Mouse (Mus musculus): ENCODE measurements around the gene Dysf. TPM values are rescaled to one million over a fixed set of nuclear protein-coding genes. Genes with fewer than 3 reads are reported as not detected.

The Dysf gene
- polyA plus RNA-seq, 1 experiment from 2014 or later, result 5.7 TPM

GRCm38 (mm10) chr6:84094536-84094935 is 86.1 kb downstream of the Dysf start:
- Histone ChIP-seq H3K9me3 (ENCODE audit: control insufficient read depth, low read length) (no peaks in the 10 kb centered on the region), H3K27me3 (replicated peaks; ENCODE audit: control insufficient read depth, insufficient read depth, low read length) (no peaks in the 10 kb centered on the region), H3K27ac (ENCODE audit: low read length) (no peak overlapping the region), H3K4me1 (ENCODE audit: control insufficient read depth, insufficient read depth, low read length) (no peaks in the 10 kb centered on the region), H3K9ac (ENCODE audit: low read depth, low read length) (no peak overlapping the region), H3K4me2 (ENCODE audit: low read depth, low read length) (no peak overlapping the region), H3K4me3 (ENCODE audit: low read length) (no peak overlapping the region), H3K36me3 (ENCODE audit: control insufficient read depth, insufficient read depth, low read length) (no peaks in the 10 kb centered on the region)
- 89% methylated on average over 9 of the region's 9 CpGs for WGBS
- ATAC-seq, result no peak

GRCm38 (mm10) chr6:84094998-84095397 is 86.6 kb downstream of the Dysf start:
- 26% methylated on average over 7 of the region's 7 CpGs for WGBS
- ATAC-seq, result no peak
- Histone ChIP-seq H3K27me3 (replicated peaks; ENCODE audit: control insufficient read depth, insufficient read depth, low read length) (no peaks in the 10 kb centered on the region), H3K27ac (ENCODE audit: low read length) (no peak overlapping the region), H3K9me3 (ENCODE audit: control insufficient read depth, low read length) (no peaks in the 10 kb centered on the region), H3K36me3 (ENCODE audit: control insufficient read depth, insufficient read depth, low read length) (no peaks in the 10 kb centered on the region), H3K9ac (ENCODE audit: low read depth, low read length) (no peak overlapping the region), H3K4me3 (ENCODE audit: low read length) (no peak overlapping the region), H3K4me1 (ENCODE audit: control insufficient read depth, insufficient read depth, low read length) (no peaks in the 10 kb centered on the region), H3K4me2 (ENCODE audit: low read depth, low read length) (no peak overlapping the region)

GRCm38 (mm10) chr6:84095882-84096281 is 87.5 kb downstream of the Dysf start:
- WGBS, result 17% methylated on average over 7 of the region's 7 CpGs
- H3K9me3 ChIP-seq (ENCODE audit: control insufficient read depth, low read length), result no peaks in the 10 kb centered on the region
- H3K4me3 ChIP-seq (ENCODE audit: low read length), result no peak overlapping the region
- H3K27me3 ChIP-seq (replicated peaks; ENCODE audit: control insufficient read depth, insufficient read depth, low read length), result no peaks in the 10 kb centered on the region; the same call in 1 of the 2 replicates
- H3K36me3 ChIP-seq (ENCODE audit: control insufficient read depth, insufficient read depth, low read length), result no peaks in the 10 kb centered on the region
- peak; percentile 41; the same call in 1 of the 2 replicates for ATAC-seq
- H3K4me2 ChIP-seq (ENCODE audit: low read depth, low read length), result no peak overlapping the region
- H3K9ac ChIP-seq (ENCODE audit: low read depth, low read length), result no peak overlapping the region
- H3K27ac ChIP-seq (ENCODE audit: low read length), result no peak overlapping the region
- H3K4me1 ChIP-seq (ENCODE audit: control insufficient read depth, insufficient read depth, low read length), result no peaks in the 10 kb centered on the region

- WGBS, result 34% methylated on average over 15 of the region's 15 CpGs
- no peak for ATAC-seq
- Histone ChIP-seq H3K9me3 (ENCODE audit: control insufficient read depth, low read length) (no peaks in the 10 kb centered on the region), H3K36me3 (ENCODE audit: control insufficient read depth, insufficient read depth, low read length) (no peaks in the 10 kb centered on the region), H3K4me2 (ENCODE audit: low read depth, low read length) (peak overlapping the region; percentile 22; the same call in 1 of the 2 replicates), H3K27me3 (replicated peaks; ENCODE audit: control insufficient read depth, insufficient read depth, low read length) (peaks cover 2% of the 10 kb centered on the region; the same call in 1 of the 2 replicates), H3K4me1 (ENCODE audit: control insufficient read depth, insufficient read depth, low read length) (peaks cover 14% of the 10 kb centered on the region), H3K27ac (ENCODE audit: low read length) (no peak overlapping the region), H3K4me3 (ENCODE audit: low read length) (peak overlapping the region; percentile 21; the same call in 1 of the 2 replicates), H3K9ac (ENCODE audit: low read depth, low read length) (no peak overlapping the region)
Observed at GRCm38 (mm10) chr6:84102002-84102401, 93.6 kb downstream of the Dysf start.

- peak overlapping the region; percentile 43; the same call in 1 of the 2 replicates for H3K9ac ChIP-seq (ENCODE audit: low read depth, low read length)
- peak; percentile 66 for ATAC-seq
- peaks cover 5% of the 10 kb centered on the region for H3K27me3 ChIP-seq (replicated peaks; ENCODE audit: control insufficient read depth, insufficient read depth, low read length)
Observed at GRCm38 (mm10) chr6:84105148-84106022, 97.0 kb downstream of the Dysf start.

GRCm38 (mm10) chr6:84106082-84106481 is 97.7 kb downstream of the Dysf start:
- WGBS, result 15% methylated on average over 12 of the region's 12 CpGs
- Histone ChIP-seq H3K4me3 (ENCODE audit: low read length) (peak overlapping the region; percentile 46), H3K36me3 (ENCODE audit: control insufficient read depth, insufficient read depth, low read length) (no peaks in the 10 kb centered on the region), H3K9ac (ENCODE audit: low read depth, low read length) (no peak overlapping the region; the same call in 1 of the 2 replicates), H3K9me3 (ENCODE audit: control insufficient read depth, low read length) (no peaks in the 10 kb centered on the region), H3K4me1 (ENCODE audit: control insufficient read depth, insufficient read depth, low read length) (peaks cover 14% of the 10 kb centered on the region), H3K4me2 (ENCODE audit: low read depth, low read length) (peak overlapping the region; percentile 71), H3K27ac (ENCODE audit: low read length) (no peak overlapping the region), H3K27me3 (replicated peaks; ENCODE audit: control insufficient read depth, insufficient read depth, low read length) (peaks cover 5% of the 10 kb centered on the region)
- ATAC-seq, result 0 out of 2 replicates have a peak, but pooled peaks have one; percentile 13

More at GRCm38 (mm10) chr6:84105148-84106022, 97.0 kb downstream of the Dysf start:
- WGBS, result 2% methylated on average over 40 of the region's 40 CpGs
- Histone ChIP-seq H3K9me3 (ENCODE audit: control insufficient read depth, low read length) (no peaks in the 10 kb centered on the region), H3K27ac (ENCODE audit: low read length) (no peak overlapping the region), H3K4me3 (ENCODE audit: low read length) (peak overlapping the region; percentile 46), H3K36me3 (ENCODE audit: control insufficient read depth, insufficient read depth, low read length) (no peaks in the 10 kb centered on the region), H3K4me2 (ENCODE audit: low read depth, low read length) (peak overlapping the region; percentile 71), H3K4me1 (ENCODE audit: control insufficient read depth, insufficient read depth, low read length) (peaks cover 14% of the 10 kb centered on the region)

- 71% methylated on average over 6 of the region's 6 CpGs for WGBS
- Histone ChIP-seq H3K9ac (ENCODE audit: low read depth, low read length) (no peak overlapping the region), H3K27ac (ENCODE audit: low read length) (no peak overlapping the region), H3K4me2 (ENCODE audit: low read depth, low read length) (no peak overlapping the region), H3K4me1 (ENCODE audit: control insufficient read depth, insufficient read depth, low read length) (peaks cover 6% of the 10 kb centered on the region), H3K36me3 (ENCODE audit: control insufficient read depth, insufficient read depth, low read length) (no peaks in the 10 kb centered on the region), H3K27me3 (replicated peaks; ENCODE audit: control insufficient read depth, insufficient read depth, low read length) (peaks cover 3% of the 10 kb centered on the region; the same call in 1 of the 2 replicates), H3K9me3 (ENCODE audit: control insufficient read depth, low read length) (no peaks in the 10 kb centered on the region), H3K4me3 (ENCODE audit: low read length) (no peak overlapping the region)
- no peak for ATAC-seq
Observed at GRCm38 (mm10) chr6:84110377-84110776, 102.0 kb downstream of the Dysf start.

GRCm38 (mm10) chr6:84111106-84111505 is 102.7 kb downstream of the Dysf start:
- no peak overlapping the region for H3K4me3 ChIP-seq (ENCODE audit: low read length)
- no peak overlapping the region for H3K27ac ChIP-seq (ENCODE audit: low read length)
- H3K9ac ChIP-seq (ENCODE audit: low read depth, low read length), result no peak overlapping the region
- peaks cover 3% of the 10 kb centered on the region; the same call in 1 of the 2 replicates for H3K27me3 ChIP-seq (replicated peaks; ENCODE audit: control insufficient read depth, insufficient read depth, low read length)
- no peaks in the 10 kb centered on the region for H3K9me3 ChIP-seq (ENCODE audit: control insufficient read depth, low read length)
- 77% methylated on average over 11 of the region's 11 CpGs for WGBS
- H3K4me1 ChIP-seq (ENCODE audit: control insufficient read depth, insufficient read depth, low read length), result peaks cover under 1% of the 10 kb centered on the region; the same call in 1 of the 2 replicates
- H3K36me3 ChIP-seq (ENCODE audit: control insufficient read depth, insufficient read depth, low read length), result no peaks in the 10 kb centered on the region
- H3K4me2 ChIP-seq (ENCODE audit: low read depth, low read length), result no peak overlapping the region
- ATAC-seq, result no peak

GRCm38 (mm10) chr6:84119731-84120530 is 111.5 kb downstream of the Dysf start:
- no peak overlapping the region for H3K27ac ChIP-seq (ENCODE audit: low read length)
- no peak overlapping the region for H3K4me3 ChIP-seq (ENCODE audit: low read length)
- no peak overlapping the region for H3K4me2 ChIP-seq (ENCODE audit: low read depth, low read length)
- H3K9ac ChIP-seq (ENCODE audit: low read depth, low read length), result no peak overlapping the region; the same call in 1 of the 2 replicates
- no peaks in the 10 kb centered on the region for H3K27me3 ChIP-seq (replicated peaks; ENCODE audit: control insufficient read depth, insufficient read depth, low read length)
- WGBS, result 62% methylated on average over 24 of the region's 24 CpGs
- no peaks in the 10 kb centered on the region for H3K36me3 ChIP-seq (ENCODE audit: control insufficient read depth, insufficient read depth, low read length)
- no peaks in the 10 kb centered on the region; the same call in 1 of the 2 replicates for H3K4me1 ChIP-seq (ENCODE audit: control insufficient read depth, insufficient read depth, low read length)
- no peaks in the 10 kb centered on the region for H3K9me3 ChIP-seq (ENCODE audit: control insufficient read depth, low read length)
- ATAC-seq, result no peak

Data from intestine, embryonic 16.5 days (tissue).